Mouse (Mus musculus): ENCODE measurements at regions not wholly inside any gene's neighbourhood (a gene's known extent, or its start where the extent isn't known, plus 50 kb on each side); places are given as distances from the start of the nearest gene placed in this dataset.

GRCm38 (mm10) chr13:44506975-44507374 is 222.3 kb upstream of the Jarid2 start:
- TF ChIP-seq POLR2A (IDR thresholded peaks at IDR 0.05; ENCODE audit: low read depth, low read length) (no peak), CTCF (IDR thresholded peaks at IDR 0.05; ENCODE audit: extremely low read depth, insufficient read length, insufficient replicate concordance, low read depth, low read length) (no peak)

All from small intestine, adult 2 months (tissue).